Mouse (Mus musculus): ENCODE results near the gene Lrrc10b. TPM values are rescaled to one million over a fixed set of nuclear protein-coding genes. Genes with fewer than 3 reads are reported as not detected.

Gene Lrrc10b
- polyA plus RNA-seq, 2 experiments, result 0.06 to 0.08 TPM

GRCm38 (mm10) chr19:10415508-10415907 is 41.8 kb downstream of the Lrrc10b start:
- TF ChIP-seq EP300 (IDR thresholded peaks at IDR 0.05; ENCODE audit: low read depth) (no peak), CTCF (IDR thresholded peaks at IDR 0.05; ENCODE audit: low read depth) (no peak)
- Histone ChIP-seq H3K27ac (no peak overlapping the region), H3K9me3 (ENCODE audit: control insufficient read depth, low read length) (no peaks in the 10 kb centered on the region), H3K4me2 (ENCODE audit: low read depth) (no peak overlapping the region), H3K27me3 (ENCODE audit: control insufficient read depth, insufficient read depth, low read length) (no peaks in the 10 kb centered on the region; the same call in 1 of the 2 replicates), H3K4me3 (ENCODE audit: insufficient read depth in 1 of 2, low read depth in 2 of 2, low read length in 2 of 2) (no peak overlapping the region), H3K4me1 (replicated peaks; ENCODE audit: control insufficient read depth in 2 of 2, insufficient read depth in 2 of 2, low read length in 1 of 2) (no peaks in the 10 kb centered on the region), H3K9ac (replicated peaks) (no peak overlapping the region), H3K36me3 (replicated peaks; ENCODE audit: control insufficient read depth, insufficient read depth, low read depth) (no peaks in the 10 kb centered on the region)
- no peak for ATAC-seq (ENCODE audit: insufficient read depth)
- DNase-seq (ENCODE audit: low read depth in 3 of 3, low spot score in 3 of 3), result no peak
- WGBS (ENCODE audit: insufficient replicate concordance), result 37% methylated on average over 5 of the region's 5 CpGs

GRCm38 (mm10) chr19:10413701-10414242 is 43.5 kb downstream of the Lrrc10b start:
- H3K36me3 ChIP-seq (replicated peaks; ENCODE audit: control insufficient read depth, insufficient read depth, low read depth), result no peaks in the 10 kb centered on the region
- H3K27me3 ChIP-seq (ENCODE audit: control insufficient read depth, insufficient read depth, low read length), result no peaks in the 10 kb centered on the region; the same call in 1 of the 2 replicates
- H3K9ac ChIP-seq (replicated peaks), result no peak overlapping the region
- no peaks in the 10 kb centered on the region for H3K9me3 ChIP-seq (ENCODE audit: control insufficient read depth, low read length)
- no peak overlapping the region for H3K4me3 ChIP-seq (ENCODE audit: insufficient read depth in 1 of 2, low read depth in 2 of 2, low read length in 2 of 2)
- WGBS (ENCODE audit: insufficient replicate concordance), result 4% methylated on average over 19 of the region's 19 CpGs
- H3K4me2 ChIP-seq (ENCODE audit: low read depth), result no peak overlapping the region
- no peak for ATAC-seq (ENCODE audit: insufficient read depth)
- no peak for TF ChIP-seq EP300 (IDR thresholded peaks at IDR 0.05; ENCODE audit: low read depth)
- no peak for DNase-seq (ENCODE audit: low read depth in 3 of 3, low spot score in 3 of 3)
- H3K4me1 ChIP-seq (replicated peaks; ENCODE audit: control insufficient read depth in 2 of 2, insufficient read depth in 2 of 2, low read length in 1 of 2), result no peaks in the 10 kb centered on the region
- H3K27ac ChIP-seq, result no peak overlapping the region

Other genes with a start within 250 kb of the Lrrc10b start
- 6.4 and 9.1 TPM in 2 replicates for gene Myrf, start 216.7 kb downstream of the Lrrc10b start, polyA plus RNA-seq (2012; rRNA removed)
- 3.5 and 3.7 TPM in 2 replicates for gene Myrf, start 216.7 kb downstream of the Lrrc10b start, polyA plus RNA-seq (2014; fragmentation: Nextera tagmentation; extraction: Ambion mirVana)
- 0.30 and 0.32 TPM in 2 replicates for gene Dagla, start 152.6 kb downstream of the Lrrc10b start, polyA plus RNA-seq (2012; rRNA removed)
- 0.09 and 0.19 TPM in 2 replicates for gene Dagla, start 152.6 kb downstream of the Lrrc10b start, polyA plus RNA-seq (2014; fragmentation: Nextera tagmentation; extraction: Ambion mirVana)
- gene Syt7, start 68.4 kb downstream of the Lrrc10b start, polyA plus RNA-seq (2012; rRNA removed), result 0.28 and 0.37 TPM in 2 replicates
- gene Syt7, start 68.4 kb downstream of the Lrrc10b start, polyA plus RNA-seq (2014; fragmentation: Nextera tagmentation; extraction: Ambion mirVana), result 0.04 and 0.09 TPM in 2 replicates
- 0.17 and 0.26 TPM in 2 replicates for gene Ppp1r32, start 25.5 kb upstream of the Lrrc10b start, polyA plus RNA-seq (2012; rRNA removed)
- gene Ppp1r32, start 25.5 kb upstream of the Lrrc10b start, polyA plus RNA-seq (2014; fragmentation: Nextera tagmentation; extraction: Ambion mirVana), result 0.19 TPM in 1 of 2 replicates, not detected in the other
- gene Cpsf7, start 67.8 kb upstream of the Lrrc10b start, polyA plus RNA-seq (2012; rRNA removed), result 16.2 and 22.9 TPM in 2 replicates
- 12.8 and 14.1 TPM in 2 replicates for gene Cpsf7, start 67.8 kb upstream of the Lrrc10b start, polyA plus RNA-seq (2014; fragmentation: Nextera tagmentation; extraction: Ambion mirVana)
- 16.8 and 20.5 TPM in 2 replicates for gene Sdhaf2, start 68.7 kb upstream of the Lrrc10b start, polyA plus RNA-seq (2012; rRNA removed)
- 26.9 and 31.0 TPM in 2 replicates for gene Sdhaf2, start 68.7 kb upstream of the Lrrc10b start, polyA plus RNA-seq (2014; fragmentation: Nextera tagmentation; extraction: Ambion mirVana)
- gene Tmem216, start 98.8 kb upstream of the Lrrc10b start, polyA plus RNA-seq (2012; rRNA removed), result 9.7 and 15.6 TPM in 2 replicates
- gene Tmem216, start 98.8 kb upstream of the Lrrc10b start, polyA plus RNA-seq (2014; fragmentation: Nextera tagmentation; extraction: Ambion mirVana), result 13.2 and 16.9 TPM in 2 replicates
- gene Cyb561a3, start 119.7 kb upstream of the Lrrc10b start, polyA plus RNA-seq (2012; rRNA removed), result 9.5 and 11.8 TPM in 2 replicates
- gene Cyb561a3, start 119.7 kb upstream of the Lrrc10b start, polyA plus RNA-seq (2014; fragmentation: Nextera tagmentation; extraction: Ambion mirVana), result 11.0 and 12.9 TPM in 2 replicates
- 7.5 and 8.3 TPM in 2 replicates for gene Tmem138, start 119.9 kb upstream of the Lrrc10b start, polyA plus RNA-seq (2012; rRNA removed)
- 11.5 and 12.6 TPM in 2 replicates for gene Tmem138, start 119.9 kb upstream of the Lrrc10b start, polyA plus RNA-seq (2014; fragmentation: Nextera tagmentation; extraction: Ambion mirVana)
- gene Ddb1, start 147.9 kb upstream of the Lrrc10b start, polyA plus RNA-seq (2012; rRNA removed), result 66.8 and 91.2 TPM in 2 replicates
- gene Ddb1, start 147.9 kb upstream of the Lrrc10b start, polyA plus RNA-seq (2014; fragmentation: Nextera tagmentation; extraction: Ambion mirVana), result 133 and 147 TPM in 2 replicates
- gene Tkfc, start 148.2 kb upstream of the Lrrc10b start, polyA plus RNA-seq (2012; rRNA removed), result 11.7 and 13.9 TPM in 2 replicates
- 15.1 and 15.6 TPM in 2 replicates for gene Tkfc, start 148.2 kb upstream of the Lrrc10b start, polyA plus RNA-seq (2014; fragmentation: Nextera tagmentation; extraction: Ambion mirVana)
- gene Vwce, start 176.7 kb upstream of the Lrrc10b start, polyA plus RNA-seq (2012; rRNA removed), result 6.7 and 8.5 TPM in 2 replicates
- 5.4 and 7.4 TPM in 2 replicates for gene Vwce, start 176.7 kb upstream of the Lrrc10b start, polyA plus RNA-seq (2014; fragmentation: Nextera tagmentation; extraction: Ambion mirVana)
- 0.02 TPM in 1 of 2 replicates, not detected in the other for gene Pga5, start 220.6 kb upstream of the Lrrc10b start, polyA plus RNA-seq (2012; rRNA removed)
- not detected in 2 replicates for gene Pga5, start 220.6 kb upstream of the Lrrc10b start, polyA plus RNA-seq (2014; fragmentation: Nextera tagmentation; extraction: Ambion mirVana)
- gene Vps37c, start 231.3 kb upstream of the Lrrc10b start, polyA plus RNA-seq (2012; rRNA removed), result 6.0 and 6.3 TPM in 2 replicates
- gene Vps37c, start 231.3 kb upstream of the Lrrc10b start, polyA plus RNA-seq (2014; fragmentation: Nextera tagmentation; extraction: Ambion mirVana), result 9.3 and 10.4 TPM in 2 replicates